Mouse (Mus musculus) forebrain, embryonic 15.5 days (tissue): ENCODE data around the gene Ccdc9. TPM values are rescaled to one million over a fixed set of nuclear protein-coding genes. Genes with fewer than 3 reads are reported as not detected.
"Not testable (repeated sequence)": the region's sequence is repeated elsewhere in the genome, so short reads cannot be mapped to it uniquely, and the experiment has no call there.

ENCODE experiments used
- ATAC-seq: fragments of 200-750 bp; cut with Nextera tagmentation; replicated peaks from 2 replicates; pipeline ENCODE4 v1.8.0; 2017; ENCODE audit warnings: mild to moderate bottlenecking, moderate TSS enrichment, moderate library complexity
- H3K27ac ChIP-seq: fragments of 300-500 bp; sonication (generic); replicated peaks from 2 replicates; pipeline ENCODE4 v1.5.1; 2015; ENCODE audit warnings: mild to moderate bottlenecking, inconsistent platforms
- H3K27me3 ChIP-seq: fragments of 300-500 bp; sonication (generic); 2 replicates; pipeline ENCODE4 v1.6.1; 2015; ENCODE audit warnings: inconsistent platforms
- H3K36me3 ChIP-seq: fragments of 300-500 bp; sonication (generic); 2 replicates; pipeline ENCODE4 v1.6.1; 2015; ENCODE audit warnings: mild to moderate bottlenecking, inconsistent platforms
- H3K4me1 ChIP-seq: fragments of 300-500 bp; sonication (generic); 2 replicates; pipeline ENCODE4 v1.6.1; 2015; ENCODE audit warnings: inconsistent platforms
- H3K4me2 ChIP-seq: fragments of 300-500 bp; sonication (generic); replicated peaks from 2 replicates; pipeline ENCODE4 v1.6.1; 2015; ENCODE audit warnings: mild to moderate bottlenecking, inconsistent platforms
- H3K4me3 ChIP-seq: fragments of 300-500 bp; sonication (generic); 2 replicates; pipeline ENCODE4 v1.5.1; 2015; ENCODE audit warnings: mild to moderate bottlenecking, inconsistent platforms
- H3K9ac ChIP-seq: fragments of 300-500 bp; sonication (generic); replicated peaks from 2 replicates; pipeline ENCODE4 v1.6.1; 2015; ENCODE audit warnings: mild to moderate bottlenecking, inconsistent platforms
- H3K9me3 ChIP-seq: fragments of 300-500 bp; sonication (generic); 2 replicates; pipeline ENCODE4 v1.6.1; 2016; ENCODE audit warnings: inconsistent platforms
- WGBS: fragments of 180-500 bp; shearing (Covaris S2); methylation state at CpG from one replicate; pipeline ENCODE4 v1.1.7; 2015; ENCODE audit warnings: mixed read lengths; 5-methylcytosine and 5-hydroxymethylcytosine counted together
- polyA plus RNA-seq: library from polyadenylated mRNA; unstranded; fragments of >200 nt; fragmentation: Nextera tagmentation; extraction: Ambion mirVana; gene quantifications from 2 replicates; pipeline ENCODE4 v1.2.1, GENCODE M21; 2015

The Ccdc9 gene
- polyA plus RNA-seq, 1 experiment from 2014 or later: 35.5 TPM

DNA sequence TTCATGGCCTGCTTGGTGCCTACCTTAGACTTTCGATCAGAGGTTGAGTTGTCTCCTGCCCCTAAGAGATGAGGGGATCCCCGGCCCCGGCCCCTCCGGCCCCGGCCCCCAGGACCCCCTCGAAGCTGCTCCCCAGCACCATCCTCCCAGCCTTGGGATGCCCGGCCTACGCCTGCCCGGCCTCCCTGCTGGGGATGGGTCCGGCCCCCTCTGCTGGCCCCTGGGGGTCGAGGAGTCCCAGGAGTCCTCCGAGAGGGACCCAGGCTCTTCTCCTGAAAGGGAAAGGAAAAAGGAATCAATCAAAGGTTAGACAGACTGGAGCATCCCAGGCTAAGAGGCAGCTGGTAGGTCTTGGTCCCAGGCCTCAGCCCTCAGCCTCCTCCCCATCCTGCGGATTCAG is 4.3 kb downstream of the Ccdc9 start:
- Histone ChIP-seq H3K27me3 (no peaks in the 10 kb centered on the region), H3K9ac (no peak overlapping the region), H3K4me2 (no peak overlapping the region), H3K27ac (no peak overlapping the region), H3K4me3 (no peak overlapping the region), H3K9me3 (no peaks in the 10 kb centered on the region), H3K36me3 (peaks cover 48% of the 10 kb centered on the region), H3K4me1 (peaks cover 13% of the 10 kb centered on the region)
- 96% methylated on average over 13 of the region's 13 CpGs for WGBS
- ATAC-seq: no peak

DNA sequence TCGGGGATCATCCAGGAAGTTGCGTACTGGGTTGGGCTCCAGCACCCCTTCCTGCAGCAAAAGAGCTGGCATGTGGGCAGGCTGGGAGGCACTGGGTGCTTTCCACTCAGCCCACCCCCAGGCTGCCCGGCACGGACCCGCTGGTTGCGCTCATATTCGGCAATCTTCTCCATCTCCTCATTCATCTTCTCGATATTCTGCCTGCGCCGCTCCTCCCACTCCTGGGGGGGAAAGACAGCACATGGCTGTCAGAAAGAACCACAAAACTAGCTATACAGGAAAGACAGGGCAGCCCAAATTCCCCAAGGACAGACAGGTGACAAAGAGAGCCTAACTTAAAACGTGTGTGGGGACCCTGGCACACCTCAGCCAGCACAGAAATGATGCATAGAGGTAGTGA is 5.9 kb downstream of the Ccdc9 start:
- 87% methylated on average over 11 of the region's 11 CpGs for WGBS

DNA sequence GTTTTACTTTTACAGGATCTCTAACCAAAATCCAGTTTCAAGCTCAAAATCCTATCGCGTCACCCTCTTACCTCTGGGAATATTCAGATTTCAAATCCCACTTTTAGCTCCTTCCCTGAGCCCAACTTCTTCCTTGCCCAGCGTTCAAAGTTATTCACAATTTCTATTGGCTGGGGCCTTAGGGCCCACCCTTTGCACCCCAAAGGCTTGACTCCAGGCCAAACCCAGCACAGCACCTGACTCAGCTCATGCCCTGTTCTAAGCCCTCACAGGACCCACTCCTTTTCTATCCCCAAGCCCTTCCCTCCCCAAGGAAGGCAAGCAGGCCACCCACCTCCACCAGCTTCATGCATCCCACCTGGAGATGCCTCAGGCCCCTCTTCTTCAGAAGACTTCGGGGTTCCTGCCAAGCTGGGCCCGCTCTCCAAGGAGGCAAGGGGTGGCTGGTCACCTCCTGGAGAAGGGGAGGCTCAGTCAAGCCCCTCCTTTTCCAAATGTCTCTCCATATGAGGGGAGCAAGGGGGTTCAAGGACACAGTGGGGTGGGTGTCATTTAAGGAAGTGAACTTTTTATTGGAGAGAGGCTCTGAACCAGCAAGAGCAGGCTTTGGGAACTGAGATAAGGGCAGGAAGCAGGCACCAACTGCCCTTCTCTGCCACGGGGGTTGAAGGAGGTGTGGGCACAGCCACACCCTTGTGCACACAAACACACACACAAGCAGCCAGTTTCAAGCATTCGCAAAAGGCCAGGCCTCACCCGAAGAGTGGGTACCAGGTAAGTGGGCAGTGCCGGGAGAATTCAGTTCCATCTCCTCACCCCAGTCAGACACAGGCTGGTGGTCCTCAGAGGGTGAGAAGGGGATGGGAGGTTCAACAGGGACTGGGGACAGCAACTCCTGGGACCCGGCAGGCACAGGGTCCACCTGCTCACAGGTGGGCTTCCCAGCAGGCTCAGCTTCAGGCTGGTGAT is 11.4 kb downstream of the Ccdc9 start:
- Histone ChIP-seq H3K4me1 (peaks cover 24% of the 10 kb centered on the region), H3K4me2 (no peak overlapping the region), H3K36me3 (peaks cover 41% of the 10 kb centered on the region), H3K9ac (no peak overlapping the region), H3K27me3 (no peaks in the 10 kb centered on the region), H3K9me3 (no peaks in the 10 kb centered on the region), H3K4me3 (no peak overlapping the region), H3K27ac (no peak overlapping the region)
- 86% methylated on average over 10 of the region's 10 CpGs for WGBS
- no peak for ATAC-seq

More for the DNA sequence above, 5.9 kb downstream of the Ccdc9 start:
- peaks cover 7% of the 10 kb centered on the region for H3K4me1 ChIP-seq
- H3K9ac ChIP-seq: no peak overlapping the region
- H3K4me2 ChIP-seq: no peak overlapping the region
- no peak for ATAC-seq
- no peak overlapping the region for H3K27ac ChIP-seq
- peaks cover 63% of the 10 kb centered on the region for H3K36me3 ChIP-seq
- H3K4me3 ChIP-seq: no peak overlapping the region
- H3K9me3 ChIP-seq: no peaks in the 10 kb centered on the region
- H3K27me3 ChIP-seq: no peaks in the 10 kb centered on the region

DNA sequence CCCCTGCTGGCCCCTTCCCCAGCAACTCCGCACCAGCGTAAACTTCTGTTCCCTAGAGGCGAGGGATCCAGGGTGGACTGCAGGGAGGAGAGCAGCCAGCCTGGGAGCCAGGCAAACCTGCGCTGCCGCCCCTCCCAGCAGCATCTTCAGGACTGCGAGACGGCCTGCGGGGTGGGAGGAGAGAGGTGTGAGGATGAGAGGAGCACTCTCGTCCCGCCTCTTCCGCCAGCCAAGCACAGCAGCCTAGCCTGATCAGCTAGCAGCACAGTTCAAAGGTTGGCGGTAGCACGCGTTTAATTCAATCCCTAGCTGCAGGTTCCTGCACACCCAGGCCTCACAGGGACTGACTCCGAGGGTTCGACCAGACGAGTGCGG is 12.8 kb downstream of the Ccdc9 start:
- peak; percentile 74 for ATAC-seq
- Histone ChIP-seq H3K9me3 (no peaks in the 10 kb centered on the region), H3K4me3 (peak overlapping the region; percentile 67), H3K9ac (peak overlapping the region; percentile 53), H3K36me3 (peaks cover 35% of the 10 kb centered on the region), H3K4me1 (peaks cover 24% of the 10 kb centered on the region), H3K4me2 (peak overlapping the region; percentile 75), H3K27me3 (no peaks in the 10 kb centered on the region), H3K27ac (peak overlapping the region; percentile 91)
- WGBS: under 1% methylated on average over 18 of the region's 18 CpGs

DNA sequence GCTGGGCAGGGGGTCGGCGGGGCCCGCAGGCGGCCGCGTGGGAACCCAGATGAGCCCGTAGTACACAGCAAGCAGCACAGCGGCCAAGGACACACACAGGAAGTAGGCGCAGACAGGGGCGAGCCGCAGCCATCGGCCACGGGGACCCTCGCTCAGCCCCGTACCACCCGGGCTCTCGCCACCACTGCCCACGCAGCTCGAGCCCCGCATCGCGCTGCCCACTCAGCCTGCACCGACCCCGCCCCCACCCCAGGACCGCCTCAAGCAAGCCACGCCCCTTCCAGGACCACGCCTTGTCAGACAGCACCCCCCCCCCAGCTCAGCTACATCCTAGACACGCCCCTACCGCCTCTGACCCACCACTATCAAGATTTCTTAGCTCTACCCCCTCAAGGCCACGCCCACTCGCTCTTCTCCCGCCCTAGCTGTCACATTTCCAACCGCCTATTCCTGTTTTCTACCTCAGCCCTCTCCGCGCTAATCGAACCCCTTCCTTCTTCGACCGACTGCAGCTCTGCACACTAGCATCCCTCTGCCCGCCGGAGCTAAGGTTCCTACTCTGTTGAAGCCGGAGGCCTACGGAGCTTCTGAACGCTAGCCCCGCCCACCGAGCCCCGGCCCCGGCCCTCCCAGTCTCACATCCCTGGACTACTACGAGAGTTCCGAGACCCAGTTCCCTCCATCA is 13.4 kb downstream of the Ccdc9 start, which contains the start of gene Inafm1:
Gene Inafm1, minus strand, starts transcription at position 537 of the 685 bp plus-strand sequence.
- peak within 1 kb of the TSS; percentile 67 for H3K4me3 ChIP-seq
- H3K4me1 ChIP-seq: peaks cover 24% of the 10 kb centered on the region
- no peaks in the 10 kb centered on the region for H3K27me3 ChIP-seq
- peak; percentile 81 for ATAC-seq
- peak within 1 kb of the TSS; percentile 91 for H3K27ac ChIP-seq
- H3K9me3 ChIP-seq: no peaks in the 10 kb centered on the region
- H3K4me2 ChIP-seq: peak within 1 kb of the TSS; percentile 75
- peaks cover 30% of the 10 kb centered on the region; the same call in 1 of the 2 replicates for H3K36me3 ChIP-seq
- WGBS: under 1% methylated on average over 49 of the region's 49 CpGs
- peak within 1 kb of the TSS; percentile 68 for H3K9ac ChIP-seq

DNA sequence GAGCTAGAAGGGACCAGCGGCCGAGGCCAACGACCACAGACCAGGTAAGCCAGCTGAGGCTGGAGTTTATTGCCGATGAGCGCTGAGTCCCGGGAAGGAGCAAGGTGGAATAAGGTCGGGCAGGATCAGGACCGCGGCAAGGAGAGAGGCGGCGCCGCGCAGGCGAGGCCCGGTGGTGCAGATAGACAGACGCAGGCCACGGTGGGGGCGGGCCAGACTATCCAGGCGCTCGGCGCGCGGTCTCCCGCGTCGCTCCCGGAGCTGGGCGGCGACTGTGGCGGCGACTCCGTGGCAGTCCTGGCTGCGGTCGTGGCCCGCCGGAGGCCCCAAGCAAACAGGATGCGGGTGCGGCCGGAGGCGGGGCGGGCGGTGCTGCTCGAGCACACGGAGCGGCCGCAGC is 13.9 kb downstream of the Ccdc9 start:
- Histone ChIP-seq H3K36me3 (peaks cover 24% of the 10 kb centered on the region; the same call in 1 of the 2 replicates), H3K27me3 (no peaks in the 10 kb centered on the region), H3K27ac (peak overlapping the region; percentile 91), H3K9ac (peak overlapping the region; percentile 68), H3K9me3 (no peaks in the 10 kb centered on the region), H3K4me2 (peak overlapping the region; percentile 75), H3K4me1 (peaks cover 24% of the 10 kb centered on the region), H3K4me3 (peak overlapping the region; percentile 67)
- ATAC-seq: peak; percentile 77
- WGBS: under 1% methylated on average over 42 of the region's 46 CpGs

DNA sequence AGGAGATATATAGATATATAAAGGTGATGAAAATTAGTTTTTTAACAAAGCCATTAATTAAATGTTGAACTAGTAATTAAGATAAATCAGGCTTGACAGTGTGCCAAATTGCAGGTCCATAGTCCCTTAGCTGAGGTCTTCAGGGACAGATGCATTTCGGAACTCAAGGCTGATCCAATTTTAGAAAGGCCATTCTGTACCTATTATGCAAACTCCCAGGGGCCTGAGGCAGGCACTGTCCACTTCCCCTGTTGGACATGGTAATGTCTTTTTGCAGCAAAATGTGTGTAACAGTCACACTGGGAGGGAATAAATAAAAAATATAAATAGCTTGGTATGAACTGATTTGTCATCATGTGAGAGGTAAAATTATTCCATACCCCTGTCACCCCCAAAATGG is 15.5 kb downstream of the Ccdc9 start:
- WGBS: 57% methylated on average over 1 of the region's 1 CpGs
- Histone ChIP-seq H3K9ac (no peak overlapping the region), H3K27ac (no peak overlapping the region), H3K36me3 (peaks cover 10% of the 10 kb centered on the region; the same call in 1 of the 2 replicates), H3K4me3 (no peak overlapping the region), H3K4me2 (no peak overlapping the region), H3K27me3 (no peaks in the 10 kb centered on the region), H3K4me1 (peaks cover 24% of the 10 kb centered on the region), H3K9me3 (no peaks in the 10 kb centered on the region)
- no peak for ATAC-seq

DNA sequence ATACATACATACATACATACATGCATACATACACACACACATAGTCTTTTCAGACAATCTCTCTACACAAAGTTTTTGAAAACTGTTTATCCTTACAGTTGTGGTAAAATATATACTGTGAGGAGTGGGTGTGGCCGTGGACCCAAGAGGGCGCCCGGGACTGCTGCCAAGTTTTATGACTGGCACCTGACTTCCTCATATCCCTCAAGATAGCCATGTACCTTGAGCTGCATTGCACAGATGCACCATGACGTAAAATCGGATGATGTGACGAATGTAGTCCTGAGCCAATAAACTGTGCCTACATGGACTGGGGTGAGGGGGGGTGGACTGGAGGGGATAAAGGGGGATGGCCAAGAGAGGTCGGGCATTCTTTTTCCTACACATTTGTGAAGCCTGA is 20.0 kb downstream of the Ccdc9 start:
- not testable (repeated sequence) for H3K9ac ChIP-seq, H3K36me3 ChIP-seq, ATAC-seq, H3K9me3 ChIP-seq, H3K4me1 ChIP-seq, H3K4me3 ChIP-seq, H3K27me3 ChIP-seq, H3K27ac ChIP-seq, H3K4me2 ChIP-seq
- WGBS: 89% methylated on average over 7 of the region's 7 CpGs

DNA sequence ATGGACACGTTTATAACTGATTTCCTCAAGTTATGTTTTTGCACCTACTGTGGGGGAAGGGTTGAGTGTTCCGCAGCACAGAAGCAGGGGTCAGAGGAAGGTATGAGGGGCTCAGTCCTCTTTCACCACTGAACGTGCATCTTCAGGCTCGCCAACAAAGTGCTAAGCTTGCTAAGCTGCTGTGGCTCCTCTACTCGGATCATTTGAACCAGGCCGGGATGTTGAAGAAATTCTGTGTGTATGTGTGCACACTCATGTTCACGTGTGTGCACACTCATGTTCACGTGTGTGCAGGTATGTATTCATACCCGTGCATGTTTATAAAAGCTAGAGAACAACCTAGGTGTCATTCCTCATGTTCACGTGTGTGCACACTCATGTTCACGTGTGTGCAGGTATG is 20.7 kb downstream of the Ccdc9 start:
- H3K27me3 ChIP-seq: no peaks in the 10 kb centered on the region
- H3K9me3 ChIP-seq: 0 out of 2 replicates have a peak, but pooled peaks cover 4% of the 10 kb centered on the region
- no peak overlapping the region for H3K4me3 ChIP-seq
- no peaks in the 10 kb centered on the region for H3K36me3 ChIP-seq
- no peak overlapping the region for H3K9ac ChIP-seq
- H3K4me1 ChIP-seq: no peaks in the 10 kb centered on the region
- no peak overlapping the region for H3K4me2 ChIP-seq
- 93% methylated on average over 11 of the region's 11 CpGs for WGBS
- ATAC-seq: no peak
- H3K27ac ChIP-seq: no peak overlapping the region

DNA sequence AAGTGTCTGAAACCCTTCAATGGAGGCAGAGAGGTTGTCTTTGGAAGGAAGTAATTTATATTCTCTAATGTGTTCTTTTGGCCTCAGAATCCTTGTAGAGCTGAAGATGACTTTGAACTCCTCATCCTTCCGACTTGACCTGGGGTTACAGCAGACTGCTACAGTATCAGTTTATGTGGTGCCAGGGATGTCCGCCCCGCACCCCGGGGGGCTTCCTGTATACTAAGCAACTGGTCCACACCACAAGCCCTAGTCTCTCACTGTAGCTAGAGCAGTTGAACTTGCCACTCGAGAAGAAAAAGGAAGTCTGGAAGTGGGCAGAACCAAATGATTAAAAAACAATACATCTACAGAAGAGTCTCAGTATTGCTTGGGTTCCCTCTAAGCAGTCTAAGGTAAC is 22.8 kb downstream of the Ccdc9 start:
- no peaks in the 10 kb centered on the region for H3K4me1 ChIP-seq
- H3K4me3 ChIP-seq: no peak overlapping the region
- no peak overlapping the region for H3K9ac ChIP-seq
- no peak overlapping the region for H3K4me2 ChIP-seq
- ATAC-seq: no peak
- H3K27ac ChIP-seq: no peak overlapping the region
- 82% methylated on average over 5 of the region's 5 CpGs for WGBS
- no peaks in the 10 kb centered on the region for H3K27me3 ChIP-seq
- H3K9me3 ChIP-seq: 0 out of 2 replicates have a peak, but pooled peaks cover 4% of the 10 kb centered on the region
- H3K36me3 ChIP-seq: no peaks in the 10 kb centered on the region

DNA sequence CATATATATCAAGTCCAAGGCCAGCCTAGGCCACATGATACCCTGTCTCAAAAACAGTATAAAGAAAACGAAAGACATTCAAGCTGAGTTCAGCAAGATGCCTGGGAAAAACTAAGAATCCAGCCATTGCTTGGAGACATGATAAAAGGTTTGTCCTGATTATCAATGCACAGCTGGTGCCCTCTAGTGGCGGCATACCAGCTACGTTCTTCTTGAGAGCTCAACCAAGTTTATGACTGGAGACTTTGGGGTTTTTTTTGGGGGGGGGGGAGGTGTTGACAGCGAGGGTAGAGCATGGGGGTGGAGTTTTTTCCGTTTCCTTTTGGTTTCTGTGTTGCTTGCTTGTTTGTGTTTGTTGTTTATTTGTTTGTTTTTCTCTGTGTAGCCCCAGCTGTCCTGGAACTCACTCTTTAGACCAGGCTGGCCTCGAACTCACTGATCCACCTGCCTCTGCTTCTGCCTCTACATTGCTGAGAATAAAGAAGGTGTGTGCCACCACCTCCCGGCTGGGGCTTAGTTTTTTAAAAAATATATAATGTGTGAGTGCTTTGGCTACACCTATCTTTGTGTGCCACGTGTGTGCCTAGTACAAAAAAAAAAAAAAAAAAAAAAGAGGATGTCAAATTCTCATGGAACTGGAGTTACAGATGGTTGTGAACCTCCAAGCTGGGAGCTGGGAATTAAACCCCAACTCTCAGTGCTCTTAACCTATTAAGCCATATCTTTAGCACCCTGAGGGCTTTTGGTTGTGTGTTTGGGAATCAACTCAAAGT is 23.4 kb downstream of the Ccdc9 start:
- 31% methylated on average over 8 of the region's 8 CpGs for WGBS
- Histone ChIP-seq H3K27ac (no peak overlapping the region), H3K4me1 (no peaks in the 10 kb centered on the region), H3K36me3 (no peaks in the 10 kb centered on the region), H3K4me3 (no peak overlapping the region), H3K27me3 (no peaks in the 10 kb centered on the region), H3K4me2 (no peak overlapping the region), H3K9me3 (0 out of 2 replicates have a peak, but pooled peaks cover 4% of the 10 kb centered on the region), H3K9ac (no peak overlapping the region)
- ATAC-seq: 0 out of 2 replicates have a peak, but pooled peaks have one; percentile 16
